ENCODE assay signal across 34 mouse cellular contexts in the genomic region with DNA sequence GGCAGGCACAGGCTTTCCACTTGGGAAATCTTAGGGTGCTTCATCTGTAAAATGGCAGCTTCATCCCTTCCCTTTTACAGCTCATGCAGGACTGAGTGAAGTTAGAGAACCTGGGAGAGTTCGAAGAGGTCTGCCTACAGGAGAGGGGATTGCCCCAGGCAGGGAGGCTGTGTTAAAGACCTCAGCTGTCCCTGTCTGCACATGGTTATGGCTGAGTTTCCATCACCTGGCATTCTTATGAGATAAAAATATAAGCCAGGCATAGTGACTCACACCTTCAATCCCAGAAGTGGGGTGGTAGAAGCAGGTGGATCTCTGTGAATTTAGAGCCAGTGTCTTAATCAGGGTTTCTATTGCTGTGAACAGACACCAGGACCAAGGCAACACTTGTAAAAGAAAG.
"Had no signal": no experiment of that assay in that cellular context is flagged by ENCODE, and none has a peak within 500 bp of the region (broad histone marks: within the 10 kb centered on the region; RNA-seq: fewer than 3 reads in every experiment).

No protein-coding gene starts in this region.

- H3K9me3 ChIP-seq: heart, embryonic 10.5 days; heart, embryonic 12.5 days; heart, embryonic 13.5 days; heart, embryonic 15.5 days; hindbrain, embryonic 10.5 days; hindbrain, embryonic 12.5 days; hindbrain, embryonic 13.5 days; hindbrain, embryonic 15.5 days; intestine, embryonic 15.5 days; kidney, embryonic 15.5 days had no signal

- ATAC-seq: hindbrain, embryonic 16.5 days; hindbrain, postnatal 0 days; inflammation-experienced regulatory T-cells, adult 6 months; intestine, embryonic 15.5 days; intestine, embryonic 16.5 days; intestine, postnatal 0 days had no signal

- H3K4me2 ChIP-seq: heart, embryonic 11.5 days; heart, embryonic 12.5 days; heart, embryonic 13.5 days; heart, embryonic 15.5 days; hindbrain, embryonic 12.5 days; hindbrain, embryonic 13.5 days; hindbrain, embryonic 14.5 days; hindbrain, embryonic 15.5 days; intestine, embryonic 15.5 days; kidney, embryonic 15.5 days had no signal

- H3K4me1 ChIP-seq: heart, embryonic 10.5 days; heart, embryonic 12.5 days; heart, embryonic 13.5 days; heart, embryonic 15.5 days; hindbrain, embryonic 10.5 days; hindbrain, embryonic 12.5 days; hindbrain, embryonic 13.5 days; hindbrain, embryonic 15.5 days; intestine, embryonic 15.5 days; kidney, embryonic 15.5 days had no signal

- H3K36me3 ChIP-seq: heart, embryonic 10.5 days; heart, embryonic 12.5 days; heart, embryonic 13.5 days; heart, embryonic 15.5 days; hindbrain, embryonic 10.5 days; hindbrain, embryonic 12.5 days; hindbrain, embryonic 13.5 days; hindbrain, embryonic 15.5 days; intestine, embryonic 15.5 days; kidney, embryonic 15.5 days had no signal

- H3K9ac ChIP-seq: heart, embryonic 12.5 days; heart, embryonic 13.5 days; heart, embryonic 15.5 days; hindbrain, embryonic 12.5 days; hindbrain, embryonic 13.5 days; hindbrain, embryonic 14.5 days; hindbrain, embryonic 15.5 days; intestine, embryonic 15.5 days; kidney, embryonic 15.5 days had no signal

- H3K27ac ChIP-seq: heart, embryonic 10.5 days; heart, embryonic 13.5 days; heart, embryonic 15.5 days; hindbrain, embryonic 10.5 days; hindbrain, embryonic 12.5 days; hindbrain, embryonic 13.5 days; hindbrain, embryonic 14.5 days; hindbrain, embryonic 15.5 days; hindbrain, postnatal 0 days; intestine, embryonic 15.5 days; kidney, embryonic 15.5 days; kidney, postnatal 0 days; layer of hippocampus, adult 2 months; left cerebral cortex, adult 2 months had no signal

- H3K4me3 ChIP-seq: heart, embryonic 10.5 days; heart, embryonic 12.5 days; heart, embryonic 13.5 days; heart, embryonic 15.5 days; hindbrain, embryonic 10.5 days; hindbrain, embryonic 12.5 days; hindbrain, embryonic 13.5 days; hindbrain, embryonic 15.5 days; intestine, embryonic 15.5 days; kidney, embryonic 15.5 days; layer of hippocampus, adult 2 months; left cerebral cortex, adult 2 months had no signal

- DNase-seq: heart, postnatal 14 days; heart, postnatal 36 days; heart, postnatal 4 days; kidney, adult 11 months; kidney, adult 18-20 months; kidney, adult 2 months; kidney, adult 8-10 months; kidney, adult 9 months; kidney, postnatal 10 days; kidney, postnatal 25 days; kidney, postnatal 36 days; kidney, postnatal 4 days; layer of hippocampus, adult 9-11 months; layer of hippocampus, postnatal 36 days had no signal

- H3K27me3 ChIP-seq: heart, embryonic 12.5 days; heart, embryonic 13.5 days; heart, embryonic 15.5 days; hindbrain, embryonic 12.5 days; hindbrain, embryonic 13.5 days; hindbrain, embryonic 15.5 days; intestine, embryonic 15.5 days; kidney, embryonic 15.5 days had no signal
